14 mouse cellular contexts compared by ENCODE assay signal in the genomic region with DNA sequence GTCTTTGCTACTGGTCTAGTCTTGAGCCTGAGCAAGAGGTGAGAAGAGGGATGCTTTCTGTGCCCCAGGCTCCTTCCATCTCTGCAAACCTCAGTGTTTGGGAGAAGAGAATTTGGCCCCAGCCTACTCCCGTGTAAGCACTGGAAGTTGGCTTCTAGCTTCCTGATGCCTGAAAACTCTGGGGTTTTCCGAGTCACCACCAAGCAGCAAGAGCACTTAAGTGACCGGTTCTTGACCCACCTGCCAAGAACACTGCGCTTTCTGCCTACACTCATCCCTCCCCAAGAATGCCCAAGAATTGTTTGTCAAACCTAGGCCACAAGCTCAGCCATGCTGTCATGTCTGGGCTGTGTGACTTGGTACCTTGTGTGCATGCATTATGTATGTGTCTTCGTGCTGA. TPM values are rescaled to one million over a fixed set of nuclear protein-coding genes. Genes with fewer than 3 reads are reported as not detected.
DNase-seq lines count a peak whose midpoint lies in the region; ATAC-seq and TF ChIP-seq lines count a peak whose summit lies in the region.
"Had no signal": no experiment of that assay in that cellular context is flagged by ENCODE, and none has a peak within 500 bp of the region (broad histone marks: within the 10 kb centered on the region; RNA-seq: fewer than 3 reads in every experiment).

No protein-coding gene starts in this region.

- H3ac ChIP-seq in myocyte (ENCODE audit: control insufficient read depth, insufficient read length) = no peak overlapping the region

- H3K9ac ChIP-seq in forebrain, embryonic 15.5 days (replicated peaks) = no peak overlapping the region
- H3K9ac ChIP-seq in liver, embryonic 11.5 days (ENCODE audit: low read depth, low read length) = peak overlapping the region; percentile 39; the same call in 1 of the 2 replicates
- no peak overlapping the region for H3K9ac ChIP-seq in liver, postnatal 0 days (replicated peaks)
- H3K9ac ChIP-seq in hindbrain, embryonic 14.5 days = no peak overlapping the region

- no peak for TF ChIP-seq EP300 in liver, postnatal 0 days (IDR thresholded peaks at IDR 0.05; ENCODE audit: low read depth)

- H3K4me2 ChIP-seq in forebrain, embryonic 15.5 days (replicated peaks) = no peak overlapping the region
- H3K4me2 ChIP-seq in liver, embryonic 11.5 days = peak overlapping the region; percentile 87
- no peak overlapping the region for H3K4me2 ChIP-seq in liver, postnatal 0 days (ENCODE audit: low read depth, low read length)
- peak overlapping the region; percentile 87 for H3K4me2 ChIP-seq in hindbrain, embryonic 14.5 days (replicated peaks)
- H3K4me2 ChIP-seq in myocyte (ENCODE audit: low read depth) = no peak overlapping the region

- H3K9me3 ChIP-seq in forebrain, embryonic 10.5 days = no peaks in the 10 kb centered on the region
- H3K9me3 ChIP-seq in forebrain, embryonic 15.5 days = no peaks in the 10 kb centered on the region
- H3K9me3 ChIP-seq in liver, embryonic 11.5 days (ENCODE audit: control insufficient read depth, low read length) = no peaks in the 10 kb centered on the region
- no peaks in the 10 kb centered on the region for H3K9me3 ChIP-seq in liver, postnatal 0 days (ENCODE audit: low read length)
- H3K9me3 ChIP-seq in hindbrain, embryonic 14.5 days (ENCODE audit: control insufficient read depth, low read length) = no peaks in the 10 kb centered on the region

- WGBS in forebrain, embryonic 10.5 days = 23% methylated on average over 5 of the region's 5 CpGs
- WGBS in forebrain, embryonic 15.5 days = 29% methylated on average over 5 of the region's 5 CpGs
- WGBS in liver, embryonic 11.5 days = 39% methylated on average over 5 of the region's 5 CpGs
- WGBS in liver, postnatal 0 days (ENCODE audit: insufficient replicate concordance) = 61% methylated on average over 5 of the region's 5 CpGs
- 26% methylated on average over 5 of the region's 5 CpGs for WGBS in hindbrain, embryonic 14.5 days

- no peak for DNase-seq in forebrain, embryonic 10.5 days (ENCODE audit: extremely low spot score, low spot score)
- DNase-seq in liver, embryonic 11.5 days (ENCODE audit: low spot score) = no peak
- DNase-seq in liver, postnatal 0 days = no peak
- no peak for DNase-seq in hindbrain, embryonic 14.5 days (ENCODE audit: low spot score)
- DNase-seq in right cerebral cortex, adult 2 months (ENCODE audit: low spot score in 2 of 2) = no peak
- no peak for DNase-seq in layer of hippocampus, adult 9-10 months (ENCODE audit: low spot score)
- DNase-seq: adrenal gland, postnatal 25 days; cerebellum, postnatal 36 days; heart, adult 18-20 months; kidney, adult 9 months; lung, postnatal 14 days; spleen, adult 18-20 months had no signal

- TF ChIP-seq CTCF in liver, postnatal 0 days (IDR thresholded peaks at IDR 0.05; ENCODE audit: low read depth) = no peak

- peaks cover 35% of the 10 kb centered on the region for H3K36me3 ChIP-seq in forebrain, embryonic 10.5 days (replicated peaks)
- peaks cover 18% of the 10 kb centered on the region for H3K36me3 ChIP-seq in forebrain, embryonic 15.5 days
- peaks cover 8% of the 10 kb centered on the region for H3K36me3 ChIP-seq in liver, embryonic 11.5 days (ENCODE audit: control insufficient read depth, insufficient read depth, low read length)
- peaks cover 38% of the 10 kb centered on the region for H3K36me3 ChIP-seq in liver, postnatal 0 days (replicated peaks; ENCODE audit: insufficient read depth, low read length)
- H3K36me3 ChIP-seq in hindbrain, embryonic 14.5 days (replicated peaks; ENCODE audit: control insufficient read depth, insufficient read depth) = peaks cover 34% of the 10 kb centered on the region
- H3K36me3 ChIP-seq in myocyte (ENCODE audit: control insufficient read depth, insufficient read depth) = peaks cover 4% of the 10 kb centered on the region

- H3K27me3 ChIP-seq in forebrain, embryonic 10.5 days (ENCODE audit: poor library complexity, severe bottlenecking) = peaks cover 48% of the 10 kb centered on the region
- H3K27me3 ChIP-seq in forebrain, embryonic 15.5 days = peaks cover 14% of the 10 kb centered on the region
- H3K27me3 ChIP-seq in liver, embryonic 11.5 days (replicated peaks; ENCODE audit: control insufficient read depth, insufficient read depth, low read length) = peaks cover 37% of the 10 kb centered on the region
- peaks cover 36% of the 10 kb centered on the region for H3K27me3 ChIP-seq in liver, postnatal 0 days (ENCODE audit: insufficient read depth, low read length)
- H3K27me3 ChIP-seq in hindbrain, embryonic 14.5 days (ENCODE audit: control insufficient read depth, insufficient read depth, low read length) = no peaks in the 10 kb centered on the region
- H3K27me3 ChIP-seq in myocyte (ENCODE audit: control insufficient read depth, insufficient read depth, insufficient read length) = no peaks in the 10 kb centered on the region

- no peaks in the 10 kb centered on the region for H3K79me2 ChIP-seq in myocyte (ENCODE audit: control insufficient read depth, insufficient read depth)

- peak overlapping the region; percentile 89 for H3K27ac ChIP-seq in forebrain, embryonic 10.5 days
- no peak overlapping the region for H3K27ac ChIP-seq in forebrain, embryonic 15.5 days (replicated peaks)
- H3K27ac ChIP-seq in liver, embryonic 11.5 days (ENCODE audit: low read depth, low read length) = peak overlapping the region; percentile 67
- H3K27ac ChIP-seq in liver, postnatal 0 days (ENCODE audit: low read depth) = no peak overlapping the region
- H3K27ac ChIP-seq in hindbrain, embryonic 14.5 days = no peak overlapping the region

- peaks cover 77% of the 10 kb centered on the region for H3K4me1 ChIP-seq in forebrain, embryonic 10.5 days
- H3K4me1 ChIP-seq in forebrain, embryonic 15.5 days = peaks cover 16% of the 10 kb centered on the region
- peaks cover 51% of the 10 kb centered on the region for H3K4me1 ChIP-seq in liver, embryonic 11.5 days (replicated peaks; ENCODE audit: control insufficient read depth, insufficient read depth, low read length)
- peaks cover 22% of the 10 kb centered on the region for H3K4me1 ChIP-seq in liver, postnatal 0 days (ENCODE audit: insufficient read depth)
- H3K4me1 ChIP-seq in hindbrain, embryonic 14.5 days (replicated peaks; ENCODE audit: control insufficient read depth, insufficient read depth, low read length) = peaks cover 34% of the 10 kb centered on the region

- H3K4me3 ChIP-seq in forebrain, embryonic 10.5 days = peak overlapping the region; percentile 75
- no peak overlapping the region for H3K4me3 ChIP-seq in forebrain, embryonic 15.5 days
- peak overlapping the region; percentile 56; the same call in 1 of the 2 replicates for H3K4me3 ChIP-seq in liver, embryonic 11.5 days (ENCODE audit: low read depth, low read length)
- no peak overlapping the region for H3K4me3 ChIP-seq in liver, postnatal 0 days (ENCODE audit: low read depth, low read length)
- no peak overlapping the region for H3K4me3 ChIP-seq in hindbrain, embryonic 14.5 days (replicated peaks; ENCODE audit: low read length)
- no peak overlapping the region for H3K4me3 ChIP-seq in myocyte

- no peak for ATAC-seq in forebrain, embryonic 15.5 days (replicated peaks)
- no peak for ATAC-seq in liver, embryonic 11.5 days (replicated peaks; ENCODE audit: low FRiP score)
- ATAC-seq in liver, postnatal 0 days = no peak
- ATAC-seq in hindbrain, embryonic 14.5 days (ENCODE audit: low FRiP score) = no peak

- TF ChIP-seq POLR2A in myocyte (IDR thresholded peaks at IDR 0.05; ENCODE audit: insufficient read length, low read depth) = no peak

TF ChIP-seq in myocyte, 11 proteins besides CTCF, POLR2A, EP300 and RAD21 (continues in another document):
- TF ChIP-seq REST (IDR thresholded peaks at IDR 0.05; ENCODE audit: insufficient read depth, insufficient read length) (no peak), MYOD1 (IDR thresholded peaks at IDR 0.05; ENCODE audit: control insufficient read depth in 1 of 3, insufficient read length in 2 of 3, low read depth in 2 of 3) (no peak), POLR2AphosphoS2 (IDR thresholded peaks at IDR 0.05; ENCODE audit: insufficient read length, low read depth) (peak; percentile 16)

RNA-seq across cellular contexts. Expression of gene Hsd11b2, which starts 2.0 kb away (rescaled TPM):
- 12.3 and 15.6 TPM in 2 replicates for polyA plus RNA-seq in forebrain, embryonic 10.5 days (2016; fragmentation: Nextera tagmentation; extraction: Ambion mirVana)
- 1.4 and 1.7 TPM in 2 replicates for polyA plus RNA-seq in forebrain, embryonic 15.5 days (2015; fragmentation: Nextera tagmentation; extraction: Ambion mirVana)
- polyA plus RNA-seq in liver, embryonic 11.5 days (2014; fragmentation: Nextera tagmentation; extraction: Ambion mirVana) = 13.8 and 16.4 TPM in 2 replicates
- polyA plus RNA-seq in liver, postnatal 0 days (2015; fragmentation: Nextera tagmentation; extraction: Ambion mirVana) = 0.13 TPM in 1 of 2 replicates, not detected in the other
- polyA plus RNA-seq in hindbrain, embryonic 14.5 days (2014; fragmentation: Nextera tagmentation; extraction: Ambion mirVana) = 6.1 and 7.0 TPM in 2 replicates
- polyA plus RNA-seq in myocyte (2012; fragmentation: generic; extraction: Trizol) = 0.59 TPM

RNA-seq across cellular contexts. Expression of gene Zdhhc1, which starts 23.8 kb away (rescaled TPM):
- polyA plus RNA-seq in forebrain, embryonic 10.5 days (2016; fragmentation: Nextera tagmentation; extraction: Ambion mirVana) = 12.9 and 18.5 TPM in 2 replicates
- polyA plus RNA-seq in forebrain, embryonic 15.5 days (2015; fragmentation: Nextera tagmentation; extraction: Ambion mirVana) = 28.8 and 31.3 TPM in 2 replicates
- polyA plus RNA-seq in liver, embryonic 11.5 days (2014; fragmentation: Nextera tagmentation; extraction: Ambion mirVana) = 6.4 and 8.9 TPM in 2 replicates
- 2.1 and 2.3 TPM in 2 replicates for polyA plus RNA-seq in liver, postnatal 0 days (2015; fragmentation: Nextera tagmentation; extraction: Ambion mirVana)
- 32.7 and 33.1 TPM in 2 replicates for polyA plus RNA-seq in hindbrain, embryonic 14.5 days (2014; fragmentation: Nextera tagmentation; extraction: Ambion mirVana)
- polyA plus RNA-seq in myocyte (2012; fragmentation: generic; extraction: Trizol) = 17.3 TPM

RNA-seq across cellular contexts. Expression of gene Atp6v0d1, which starts 45.3 kb away (rescaled TPM):
- polyA plus RNA-seq in forebrain, embryonic 10.5 days (2016; fragmentation: Nextera tagmentation; extraction: Ambion mirVana) = 65.3 and 73.4 TPM in 2 replicates
- polyA plus RNA-seq in forebrain, embryonic 15.5 days (2015; fragmentation: Nextera tagmentation; extraction: Ambion mirVana) = 184 and 193 TPM in 2 replicates
- polyA plus RNA-seq in liver, embryonic 11.5 days (2014; fragmentation: Nextera tagmentation; extraction: Ambion mirVana) = 74.2 and 76.3 TPM in 2 replicates
- 48.0 and 50.2 TPM in 2 replicates for polyA plus RNA-seq in liver, postnatal 0 days (2015; fragmentation: Nextera tagmentation; extraction: Ambion mirVana)
- 231 and 245 TPM in 2 replicates for polyA plus RNA-seq in hindbrain, embryonic 14.5 days (2014; fragmentation: Nextera tagmentation; extraction: Ambion mirVana)
- 126 TPM for polyA plus RNA-seq in myocyte (2012; fragmentation: generic; extraction: Trizol)

RNA-seq across cellular contexts. Expression of gene Tppp3, which starts 49.2 kb away (rescaled TPM):
- polyA plus RNA-seq in forebrain, embryonic 10.5 days (2016; fragmentation: Nextera tagmentation; extraction: Ambion mirVana) = 23.3 and 23.9 TPM in 2 replicates
- polyA plus RNA-seq in forebrain, embryonic 15.5 days (2015; fragmentation: Nextera tagmentation; extraction: Ambion mirVana) = 35.1 and 54.8 TPM in 2 replicates
- polyA plus RNA-seq in liver, embryonic 11.5 days (2014; fragmentation: Nextera tagmentation; extraction: Ambion mirVana) = 3.1 and 3.2 TPM in 2 replicates
- polyA plus RNA-seq in liver, postnatal 0 days (2015; fragmentation: Nextera tagmentation; extraction: Ambion mirVana) = 1.4 and 3.8 TPM in 2 replicates
- 204 and 207 TPM in 2 replicates for polyA plus RNA-seq in hindbrain, embryonic 14.5 days (2014; fragmentation: Nextera tagmentation; extraction: Ambion mirVana)
- polyA plus RNA-seq in myocyte (2012; fragmentation: generic; extraction: Trizol) = 155 TPM

Comparison
In these comparisons a context has a peak if more than half of its experiments do, and no peak if none do; other contexts are left out.
1. H3K27ac ChIP-seq: peak in forebrain, embryonic 10.5 days (single experiment) and liver, embryonic 11.5 days (single experiment); none in forebrain, embryonic 15.5 days (single experiment), liver, postnatal 0 days (single experiment) and hindbrain, embryonic 14.5 days (single experiment).
2. H3K4me3 ChIP-seq: peak in forebrain, embryonic 10.5 days (single experiment) and liver, embryonic 11.5 days (single experiment); none in forebrain, embryonic 15.5 days (single experiment), liver, postnatal 0 days (single experiment), hindbrain, embryonic 14.5 days (single experiment) and myocyte (single experiment).
3. H3K4me2 ChIP-seq: peak in liver, embryonic 11.5 days (single experiment) and hindbrain, embryonic 14.5 days (single experiment); none in forebrain, embryonic 15.5 days (single experiment), liver, postnatal 0 days (single experiment) and myocyte (single experiment).